Mouse (Mus musculus) erythroblast, adult 5-6 weeks (primary cell): Measurements from ENCODE around the gene Rab37. TPM values are rescaled to one million over a fixed set of nuclear protein-coding genes. Genes with fewer than 3 reads are reported as not detected.

Source experiments
- ATAC-seq: replicated peaks from 2 replicates; pipeline ENCODE4 v1.8.0; 2016; ENCODE audit warnings: moderate number of reproducible peaks, mild to moderate bottlenecking, moderate TSS enrichment, inconsistent platforms; ENCODE audit not compliant: poor library complexity, low FRiP score, severe bottlenecking
- total RNA-seq, 2 experiments: library from RNA; stranded (forward) in 1 of 2; stranded (reverse) in 1 of 2; fragments of 150-400 nt in 1 of 2; fragments of 200-764, 138-1000 nt in 1 of 2; gene quantifications; 2 replicates each; pipeline versions ENCODE4 v1.2.3 to v1.2.4; 2015 to 2017; ENCODE audit warnings: low replicate concordance in 2 of 2

Rab37 gene
- total RNA-seq, 2 experiments from 2014 or later: 4.3 to 7.5 TPM

GRCm38 (mm10) chr11:115184973-115185372, 93.7 kb downstream of the Rab37 start:
- no peak for ATAC-seq

GRCm38 (mm10) chr11:115187224-115187639, 96.0 kb downstream of the Rab37 start, which contains the start of gene Tmem104:
Tmem104 (plus strand) TSS chr11:115187487.
- ATAC-seq: peak; percentile 96

GRCm38 (mm10) chr11:115187693-115188092, 96.5 kb downstream of the Rab37 start, which contains the start of gene Nat9:
Nat9 (minus strand) TSS chr11:115187859.
- 0 out of 2 replicates have a peak, but pooled peaks have one; percentile 2 for ATAC-seq

GRCm38 (mm10) chr11:115188539-115189231, 97.5 kb downstream of the Rab37 start:
- ATAC-seq: no peak

GRCm38 (mm10) chr11:115189304-115189703, 98.1 kb downstream of the Rab37 start:
- no peak for ATAC-seq

GRCm38 (mm10) chr11:115192180-115192579, 100.9 kb downstream of the Rab37 start:
- no peak for ATAC-seq

- no peak for ATAC-seq
These were observed 103.5 kb downstream of the Rab37 start for GRCm38 (mm10) chr11:115194693-115195092.

- no peak for ATAC-seq
These were observed 104.7 kb downstream of the Rab37 start for GRCm38 (mm10) chr11:115195933-115196332.

- ATAC-seq: no peak
These were observed 106.3 kb downstream of the Rab37 start for GRCm38 (mm10) chr11:115197558-115197957.

GRCm38 (mm10) chr11:115198932-115199384, 107.7 kb downstream of the Rab37 start:
- no peak for ATAC-seq

GRCm38 (mm10) chr11:115200520-115200919, 109.3 kb downstream of the Rab37 start:
- no peak for ATAC-seq

- peak; percentile 59 for ATAC-seq
These were observed 111.1 kb downstream of the Rab37 start for GRCm38 (mm10) chr11:115202316-115202715.

- no peak for ATAC-seq
These were observed 111.5 kb downstream of the Rab37 start for GRCm38 (mm10) chr11:115202756-115203155.

GRCm38 (mm10) chr11:115208126-115208525, 116.9 kb downstream of the Rab37 start:
- no peak for ATAC-seq

- ATAC-seq: no peak
These were observed 117.8 kb downstream of the Rab37 start for GRCm38 (mm10) chr11:115208776-115209732.

- no peak for ATAC-seq
These were observed 118.7 kb downstream of the Rab37 start for GRCm38 (mm10) chr11:115209958-115210357.

Other genes starting within 250 kb of the Rab37 start
- gene Gprc5c, start 240.3 kb upstream of the Rab37 start, total RNA-seq (2015; ENCODE audit: low replicate concordance): 0.77 TPM in 1 of 2 replicates, not detected in the other
- gene Gprc5c, start 240.3 kb upstream of the Rab37 start, total RNA-seq (2017; ENCODE audit: low replicate concordance): 0.09 TPM in 1 of 2 replicates, not detected in the other
- 3.8 and 4.8 TPM in 2 replicates for gene Cd300a, start 201.4 kb upstream of the Rab37 start, total RNA-seq (2015; ENCODE audit: low replicate concordance)
- 3.7 and 7.1 TPM in 2 replicates for gene Cd300a, start 201.4 kb upstream of the Rab37 start, total RNA-seq (2017; ENCODE audit: low replicate concordance)
- gene Cd300lb, start 157.0 kb upstream of the Rab37 start, total RNA-seq (2015; ENCODE audit: low replicate concordance): 9.2 and 20.9 TPM in 2 replicates
- 9.6 and 14.8 TPM in 2 replicates for gene Cd300lb, start 157.0 kb upstream of the Rab37 start, total RNA-seq (2017; ENCODE audit: low replicate concordance)
- not detected in 2 replicates for gene Cd300c, start 122.3 kb upstream of the Rab37 start, total RNA-seq (2015; ENCODE audit: low replicate concordance)
- gene Cd300c, start 122.3 kb upstream of the Rab37 start, total RNA-seq (2017; ENCODE audit: low replicate concordance): 0.60 and 2.2 TPM in 2 replicates
- gene Cd300ld, start 101.5 kb upstream of the Rab37 start, total RNA-seq (2015; ENCODE audit: low replicate concordance): 5.2 and 9.2 TPM in 2 replicates
- gene Cd300ld, start 101.5 kb upstream of the Rab37 start, total RNA-seq (2017; ENCODE audit: low replicate concordance): 3.1 and 5.4 TPM in 2 replicates
- 1.5 and 2.3 TPM in 2 replicates for gene Cd300c2, start 89.6 kb upstream of the Rab37 start, total RNA-seq (2015; ENCODE audit: low replicate concordance)
- 1.8 and 3.4 TPM in 2 replicates for gene Cd300c2, start 89.6 kb upstream of the Rab37 start, total RNA-seq (2017; ENCODE audit: low replicate concordance)
- not detected in 2 replicates for gene Cd300ld2, start 75.2 kb upstream of the Rab37 start, total RNA-seq (2015; ENCODE audit: low replicate concordance)
- gene Cd300ld2, start 75.2 kb upstream of the Rab37 start, total RNA-seq (2017; ENCODE audit: low replicate concordance): not detected in 2 replicates
- 1.7 TPM in 1 of 2 replicates, not detected in the other for gene Cd300ld4, start 64.4 kb upstream of the Rab37 start, total RNA-seq (2015; ENCODE audit: low replicate concordance)
- gene Cd300ld4, start 64.4 kb upstream of the Rab37 start, total RNA-seq (2017; ENCODE audit: low replicate concordance): 2.1 TPM in 1 of 2 replicates, not detected in the other
- gene Cd300ld5, start 53.7 kb upstream of the Rab37 start, total RNA-seq (2015; ENCODE audit: low replicate concordance): 1.7 TPM in 1 of 2 replicates, not detected in the other
- not detected in 2 replicates for gene Cd300ld5, start 53.7 kb upstream of the Rab37 start, total RNA-seq (2017; ENCODE audit: low replicate concordance)
- 1.7 and 27.2 TPM in 2 replicates for gene Cd300ld3, start 43.0 kb upstream of the Rab37 start, total RNA-seq (2015; ENCODE audit: low replicate concordance)
- gene Cd300ld3, start 43.0 kb upstream of the Rab37 start, total RNA-seq (2017; ENCODE audit: low replicate concordance): 13.0 TPM in 1 of 2 replicates, not detected in the other
- 2.3 and 2.7 TPM in 2 replicates for gene Cd300e, start 29.3 kb upstream of the Rab37 start, total RNA-seq (2015; ENCODE audit: low replicate concordance)
- 0.42 and 0.43 TPM in 2 replicates for gene Cd300e, start 29.3 kb upstream of the Rab37 start, total RNA-seq (2017; ENCODE audit: low replicate concordance)
- gene Cd300lf, start 42.6 kb downstream of the Rab37 start, total RNA-seq (2015; ENCODE audit: low replicate concordance): 6.3 and 17.3 TPM in 2 replicates
- 11.3 and 13.7 TPM in 2 replicates for gene Cd300lf, start 42.6 kb downstream of the Rab37 start, total RNA-seq (2017; ENCODE audit: low replicate concordance)
- gene Slc9a3r1, start 71.9 kb downstream of the Rab37 start, total RNA-seq (2015; ENCODE audit: low replicate concordance): 22.2 and 22.5 TPM in 2 replicates
- gene Slc9a3r1, start 71.9 kb downstream of the Rab37 start, total RNA-seq (2017; ENCODE audit: low replicate concordance): 17.7 and 19.1 TPM in 2 replicates
- gene Tmem104, start 96.1 kb downstream of the Rab37 start, total RNA-seq (2015; ENCODE audit: low replicate concordance): 4.6 and 5.2 TPM in 2 replicates
- 0.85 and 1.5 TPM in 2 replicates for gene Tmem104, start 96.1 kb downstream of the Rab37 start, total RNA-seq (2017; ENCODE audit: low replicate concordance)
- 3.1 and 8.8 TPM in 2 replicates for gene Nat9, start 96.4 kb downstream of the Rab37 start, total RNA-seq (2015; ENCODE audit: low replicate concordance)
- gene Nat9, start 96.4 kb downstream of the Rab37 start, total RNA-seq (2017; ENCODE audit: low replicate concordance): 8.8 and 10.5 TPM in 2 replicates
- gene Grin2c, start 175.8 kb downstream of the Rab37 start, total RNA-seq (2015; ENCODE audit: low replicate concordance): not detected in 2 replicates
- not detected in 2 replicates for gene Grin2c, start 175.8 kb downstream of the Rab37 start, total RNA-seq (2017; ENCODE audit: low replicate concordance)
- gene Fdxr, start 185.6 kb downstream of the Rab37 start, total RNA-seq (2015; ENCODE audit: low replicate concordance): 4.2 TPM in 1 of 2 replicates, not detected in the other
- gene Fdxr, start 185.6 kb downstream of the Rab37 start, total RNA-seq (2017; ENCODE audit: low replicate concordance): 2.9 TPM in 1 of 2 replicates, not detected in the other
- 0.21 TPM in 1 of 2 replicates, not detected in the other for gene Fads6, start 206.2 kb downstream of the Rab37 start, total RNA-seq (2015; ENCODE audit: low replicate concordance)
- 0.26 and 0.84 TPM in 2 replicates for gene Fads6, start 206.2 kb downstream of the Rab37 start, total RNA-seq (2017; ENCODE audit: low replicate concordance)
- gene Otop2, start 215.7 kb downstream of the Rab37 start, total RNA-seq (2015; ENCODE audit: low replicate concordance): not detected in 2 replicates
- gene Otop2, start 215.7 kb downstream of the Rab37 start, total RNA-seq (2017; ENCODE audit: low replicate concordance): not detected in 2 replicates
- not detected in 2 replicates for gene Ush1g, start 230.6 kb downstream of the Rab37 start, total RNA-seq (2015; ENCODE audit: low replicate concordance)
- not detected in 2 replicates for gene Ush1g, start 230.6 kb downstream of the Rab37 start, total RNA-seq (2017; ENCODE audit: low replicate concordance)
- not detected in 2 replicates for gene Otop3, start 243.3 kb downstream of the Rab37 start, total RNA-seq (2015; ENCODE audit: low replicate concordance)
- gene Otop3, start 243.3 kb downstream of the Rab37 start, total RNA-seq (2017; ENCODE audit: low replicate concordance): not detected in 2 replicates